Comparison of ENCODE assay signal across 15 mouse cellular contexts in genomic region chr2:29647808-29648207, GRCm38 (mm10). TPM values are rescaled to one million over a fixed set of nuclear protein-coding genes. Genes with fewer than 3 reads are reported as not detected.
A peak's percentile ranks its signal among the peaks of the same experiment; 100 is the strongest.
DNase-seq lines count a peak whose midpoint lies in the region; ATAC-seq and TF ChIP-seq lines count a peak whose summit lies in the region.
"Had no signal": no experiment of that assay in that cellular context is flagged by ENCODE, and none has a peak within 500 bp of the region (broad histone marks: within the 10 kb centered on the region; RNA-seq: fewer than 3 reads in every experiment).

No protein-coding gene starts in this region.

- no peak for DNase-seq in gastrocnemius, adult 2 months
- DNase-seq in gastrocnemius, adult 8-10 months (ENCODE audit: low spot score in 2 of 2) = no peak
- peak; percentile 30 for DNase-seq in midbrain, postnatal 0 days (ENCODE audit: low spot score)
- peak; percentile 70 to 90 for DNase-seq in left cerebral cortex, postnatal 14 days (ENCODE audit: low spot score in 2 of 2)
- DNase-seq in adrenal gland, adult 8-10 months = no peak
- no peak for DNase-seq in adrenal gland, adult 2 months
- DNase-seq in lung, postnatal 36 days = no peak
- DNase-seq: adrenal gland, postnatal 10 days; kidney, postnatal 36 days; thymus, postnatal 14 days had no signal

- no peak overlapping the region for H3K9ac ChIP-seq in midbrain, postnatal 0 days (replicated peaks; ENCODE audit: low read length, poor library complexity, severe bottlenecking)
- H3K9ac ChIP-seq in midbrain, embryonic 16.5 days (ENCODE audit: low read depth, low read length) = no peak overlapping the region
- H3K9ac ChIP-seq: embryonic facial prominence, embryonic 12.5 days; hindbrain, embryonic 13.5 days; liver, embryonic 14.5 days; midbrain, embryonic 12.5 days had no signal

- H3K27me3 ChIP-seq in midbrain, postnatal 0 days (ENCODE audit: insufficient read depth, low read length) = no peaks in the 10 kb centered on the region
- no peaks in the 10 kb centered on the region for H3K27me3 ChIP-seq in midbrain, embryonic 16.5 days (ENCODE audit: control insufficient read depth, insufficient read depth, low read depth, low read length)
- H3K27me3 ChIP-seq: embryonic facial prominence, embryonic 12.5 days; hindbrain, embryonic 13.5 days; midbrain, embryonic 12.5 days had no signal

- H3K4me1 ChIP-seq in midbrain, postnatal 0 days (ENCODE audit: insufficient read depth, low read length) = 0 out of 2 replicates have a peak, but pooled peaks cover 1% of the 10 kb centered on the region
- peaks cover 3% of the 10 kb centered on the region; the same call in 1 of the 2 replicates for H3K4me1 ChIP-seq in midbrain, embryonic 16.5 days (ENCODE audit: control insufficient read depth, insufficient read depth, low read length)

- H3K4me2 ChIP-seq in midbrain, postnatal 0 days (ENCODE audit: low read depth, low read length, poor library complexity, severe bottlenecking) = no peak overlapping the region
- no peak overlapping the region for H3K4me2 ChIP-seq in midbrain, embryonic 16.5 days (ENCODE audit: low read length)
- H3K4me2 ChIP-seq: embryonic facial prominence, embryonic 12.5 days; hindbrain, embryonic 13.5 days; midbrain, embryonic 12.5 days had no signal

- peak overlapping the region; percentile 89 for H3K27ac ChIP-seq in gastrocnemius, adult 2 months
- H3K27ac ChIP-seq in midbrain, postnatal 0 days (ENCODE audit: low read depth, low read length) = no peak overlapping the region
- H3K27ac ChIP-seq in midbrain, embryonic 16.5 days (ENCODE audit: low read length) = no peak overlapping the region
- H3K27ac ChIP-seq: embryonic facial prominence, embryonic 12.5 days; hindbrain, embryonic 13.5 days; liver, embryonic 14.5 days; midbrain, embryonic 12.5 days had no signal

- no peaks in the 10 kb centered on the region for H3K9me3 ChIP-seq in midbrain, postnatal 0 days (ENCODE audit: low read length)
- H3K9me3 ChIP-seq in midbrain, embryonic 16.5 days (replicated peaks; ENCODE audit: control insufficient read depth, low read length, poor library complexity, severe bottlenecking) = no peaks in the 10 kb centered on the region
- H3K9me3 ChIP-seq: embryonic facial prominence, embryonic 12.5 days; hindbrain, embryonic 13.5 days; midbrain, embryonic 12.5 days had no signal

- ATAC-seq in midbrain, postnatal 0 days (ENCODE audit: low FRiP score) = no peak
- ATAC-seq in midbrain, embryonic 16.5 days = no peak

- 84% methylated on average over 7 of the region's 7 CpGs for WGBS in midbrain, postnatal 0 days
- WGBS in midbrain, embryonic 16.5 days = 80% methylated on average over 7 of the region's 7 CpGs

- intact Hi-C loops in gastrocnemius, adult 2 months (cut with DNase I) = no loop called here
- intact Hi-C loops in left cerebral cortex, postnatal 14 days (cut with DNase I) = no loop called here

- no peak for TF ChIP-seq CTCF in gastrocnemius, adult 2 months (IDR thresholded peaks at IDR 0.05)
- TF ChIP-seq CTCF in midbrain, postnatal 0 days (IDR thresholded peaks at IDR 0.05) = no peak

- no peaks in the 10 kb centered on the region for H3K36me3 ChIP-seq in midbrain, postnatal 0 days (ENCODE audit: insufficient read depth, low read length)
- H3K36me3 ChIP-seq in midbrain, embryonic 16.5 days (ENCODE audit: control insufficient read depth, insufficient read depth, low read length) = no peaks in the 10 kb centered on the region
- H3K36me3 ChIP-seq: hindbrain, embryonic 13.5 days; midbrain, embryonic 12.5 days had no signal

- H3K4me3 ChIP-seq in gastrocnemius, adult 2 months = peak overlapping the region; percentile 70
- no peak overlapping the region for H3K4me3 ChIP-seq in midbrain, postnatal 0 days (ENCODE audit: low read depth, low read length)
- no peak overlapping the region for H3K4me3 ChIP-seq in midbrain, embryonic 16.5 days (ENCODE audit: low read depth, low read length)
- H3K4me3 ChIP-seq: embryonic facial prominence, embryonic 12.5 days; hindbrain, embryonic 13.5 days; midbrain, embryonic 12.5 days had no signal

RNA-seq across cellular contexts. Expression of gene Rapgef1, which starts 28.3 kb away (rescaled TPM):
- 100 to 1,000 TPM; 135 to 139 TPM for total RNA-seq in gastrocnemius, adult 2 months (2021)
- 100 to 1,000 TPM; 152 to 187 (median 158) TPM for total RNA-seq in gastrocnemius, adult 8-10 months (2022)
- total RNA-seq in midbrain, postnatal 0 days (2014; rRNA removed) = 98.7 and 109 TPM in 2 replicates
- 15.4 and 16.2 TPM in 2 replicates for polyA plus RNA-seq in midbrain, postnatal 0 days (2015; fragmentation: Nextera tagmentation; extraction: Ambion mirVana)
- 18.1 and 18.7 TPM in 2 replicates for polyA plus RNA-seq in midbrain, embryonic 16.5 days (2015; fragmentation: Nextera tagmentation; extraction: Ambion mirVana)
- 100 to 1,000 TPM; 118 to 124 TPM for total RNA-seq in left cerebral cortex, postnatal 14 days (2021)
- total RNA-seq in adrenal gland, adult 8-10 months (2022) = 10 to 100 TPM; 48.7 to 53.6 (median 52.8) TPM
- 10 to 100 TPM; 46.2 to 48.2 TPM for total RNA-seq in adrenal gland, adult 2 months (2021)
- polyA plus RNA-seq in adrenal gland, adult 2 months (2012; rRNA removed) = 44.1 and 50.9 TPM in 2 replicates

Comparison
In these comparisons a context has a peak if more than half of its experiments do, and no peak if none do; other contexts are left out.
1. DNase-seq: peak in midbrain, postnatal 0 days (single experiment) and left cerebral cortex, postnatal 14 days (2 of 2); none in gastrocnemius, adult 2 months (single experiment), gastrocnemius, adult 8-10 months (0 of 2), adrenal gland, adult 8-10 months (single experiment), adrenal gland, adult 2 months (single experiment) and lung, postnatal 36 days (single experiment).